Mouse (Mus musculus) c-Kit-positive CD71-positive TER-119-positive erythroid progenitor cells, embryonic 14.5 days (primary cell): ENCODE measurements around the gene Zfp568.

Experiments used
- DNase-seq: peaks from one replicate; pipeline ENCODE4 v3.0.0-alpha.2; 2013; ENCODE audit warnings: low spot score

The Zfp568 gene

GRCm38 (mm10) chr7:30053591-30053990 is 69.8 kb downstream of the Zfp568 start:
- no peak for DNase-seq

DNA sequence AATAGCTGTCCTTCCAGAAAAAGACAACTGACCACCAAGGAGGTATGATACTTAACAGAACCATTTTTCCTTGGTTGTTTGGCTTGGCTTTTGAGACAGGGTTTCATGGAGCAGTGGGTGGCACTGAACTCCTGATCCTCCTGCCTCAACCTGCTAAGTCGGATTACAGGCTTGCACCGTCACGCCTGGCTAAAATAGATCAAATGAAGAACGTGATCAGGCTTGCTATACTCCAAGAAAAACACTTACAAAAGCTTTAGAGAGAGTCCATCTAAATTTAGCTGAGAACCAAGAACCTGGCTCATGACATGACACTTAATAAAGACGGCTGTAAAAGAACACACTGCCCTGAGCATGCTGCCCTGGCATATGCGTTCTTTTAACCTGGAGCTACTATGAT is 76.6 kb downstream of the Zfp568 start:
- DNase-seq: no peak

- DNase-seq: peak; percentile 22
Observed at GRCm38 (mm10) chr7:30062478-30062877, 78.7 kb downstream of the Zfp568 start.

- no peak for DNase-seq
Observed at GRCm38 (mm10) chr7:30064622-30065021, 80.9 kb downstream of the Zfp568 start.

GRCm38 (mm10) chr7:30072146-30073028 is 88.6 kb downstream of the Zfp568 start, which contains the start of gene Zfp82:
TSS of gene Zfp82 (minus strand) at chr7:30072900.
- peak; percentile 79 for DNase-seq
